Comparison of ENCODE assay signal across 10 mouse cellular contexts in the genomic region with DNA sequence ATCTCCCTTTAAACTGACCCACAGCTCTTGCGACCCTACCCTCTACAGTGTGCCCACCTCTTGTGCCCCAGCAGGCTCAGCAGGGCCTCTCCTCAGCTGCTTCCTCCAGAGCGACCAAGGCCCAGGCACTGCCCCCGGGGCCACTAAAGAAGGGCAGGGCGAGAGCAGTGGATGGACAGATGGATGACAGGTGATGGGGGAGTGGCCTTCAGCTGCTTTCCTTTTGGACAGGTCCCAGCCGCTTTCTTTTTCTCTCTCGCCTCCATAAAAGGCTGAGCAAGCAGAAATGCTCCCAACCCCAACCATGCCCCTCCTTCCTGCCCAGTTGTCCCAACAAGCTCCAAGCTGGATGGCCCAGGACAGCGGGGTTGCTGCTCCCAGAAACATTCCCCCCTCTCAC. TPM values are rescaled to one million over a fixed set of nuclear protein-coding genes. Genes with fewer than 3 reads are reported as not detected.
A peak's percentile ranks its signal among the peaks of the same experiment; 100 is the strongest.
DNase-seq lines count a peak whose midpoint lies in the region; ATAC-seq and TF ChIP-seq lines count a peak whose summit lies in the region.
"Had no signal": no experiment of that assay in that cellular context is flagged by ENCODE, and none has a peak within 500 bp of the region (broad histone marks: within the 10 kb centered on the region; RNA-seq: fewer than 3 reads in every experiment).

No protein-coding gene starts in this region.

- H3K4me2 ChIP-seq in forebrain, embryonic 13.5 days = peak overlapping the region; percentile 92
- peak overlapping the region; percentile 82 for H3K4me2 ChIP-seq in midbrain, embryonic 14.5 days (ENCODE audit: low read length)
- H3K4me2 ChIP-seq: liver, embryonic 11.5 days had no signal

- H3K9ac ChIP-seq in forebrain, embryonic 13.5 days = peak overlapping the region; percentile 54
- peak overlapping the region; percentile 47; the same call in 1 of the 2 replicates for H3K9ac ChIP-seq in midbrain, embryonic 14.5 days (replicated peaks; ENCODE audit: low read length)
- H3K9ac ChIP-seq: embryonic facial prominence, embryonic 15.5 days had no signal

- H3K4me3 ChIP-seq in gastrocnemius, adult 2 months = peak overlapping the region; percentile 41
- peak overlapping the region; percentile 14; the same call in 1 of the 2 replicates for H3K4me3 ChIP-seq in forebrain, embryonic 13.5 days
- H3K4me3 ChIP-seq in midbrain, embryonic 14.5 days (replicated peaks; ENCODE audit: low read depth, low read length) = peak overlapping the region; percentile 58; the same call in 1 of the 2 replicates
- H3K4me3 ChIP-seq: embryonic facial prominence, embryonic 15.5 days had no signal

- H3K27ac ChIP-seq in gastrocnemius, adult 2 months = no peak overlapping the region
- no peak overlapping the region for H3K27ac ChIP-seq in forebrain, embryonic 13.5 days
- H3K27ac ChIP-seq in midbrain, embryonic 14.5 days (replicated peaks; ENCODE audit: low read depth, low read length) = peak overlapping the region; percentile 37; the same call in 1 of the 2 replicates
- H3K27ac ChIP-seq: embryonic facial prominence, embryonic 15.5 days had no signal

- intact Hi-C loops in gastrocnemius, adult 2 months (cut with DNase I) = loop anchor here (10.0 kb wide), 2 partner anchors 159 to 171 kb away; no protein-coding TSS in a partner anchor
- intact Hi-C loops in gastrocnemius, postnatal 36 days (cut with DNase I) = no loop called here

- TF ChIP-seq CTCF in gastrocnemius, adult 2 months (IDR thresholded peaks at IDR 0.05) = no peak

- no peaks in the 10 kb centered on the region for H3K36me3 ChIP-seq in forebrain, embryonic 13.5 days (ENCODE audit: poor library complexity, severe bottlenecking)
- H3K36me3 ChIP-seq in midbrain, embryonic 14.5 days (ENCODE audit: control insufficient read depth, insufficient read depth, low read length) = no peaks in the 10 kb centered on the region
- H3K36me3 ChIP-seq: embryonic facial prominence, embryonic 15.5 days had no signal

- H3K27me3 ChIP-seq in forebrain, embryonic 13.5 days = peaks cover 57% of the 10 kb centered on the region
- no peaks in the 10 kb centered on the region for H3K27me3 ChIP-seq in midbrain, embryonic 14.5 days (ENCODE audit: control insufficient read depth, insufficient read depth, low read length)

- H3K9me3 ChIP-seq in forebrain, embryonic 13.5 days (replicated peaks) = no peaks in the 10 kb centered on the region
- H3K9me3 ChIP-seq in midbrain, embryonic 14.5 days (ENCODE audit: control insufficient read depth, low read length) = no peaks in the 10 kb centered on the region
- H3K9me3 ChIP-seq: embryonic facial prominence, embryonic 15.5 days had no signal

- peak; percentile 30 for DNase-seq in gastrocnemius, adult 2 months
- DNase-seq in gastrocnemius, postnatal 36 days = no peak
- DNase-seq in kidney, adult 9 months = peak; percentile 47
- no peak for DNase-seq in midbrain, embryonic 14.5 days
- DNase-seq in Muller cell, postnatal 12 days (ENCODE audit: inconsistent ontology term) = no peak
- no peak for DNase-seq in right cerebral cortex, adult 2 months (ENCODE audit: low spot score in 2 of 2)
- no peak for DNase-seq in MN1 (ENCODE audit: low spot score)

- no peak for ATAC-seq in forebrain, embryonic 13.5 days
- ATAC-seq in midbrain, embryonic 14.5 days (ENCODE audit: low FRiP score, low TSS enrichment) = no peak

- WGBS in forebrain, embryonic 13.5 days = 33% methylated on average over 7 of the region's 7 CpGs
- WGBS in midbrain, embryonic 14.5 days = 33% methylated on average over 7 of the region's 7 CpGs

- H3K4me1 ChIP-seq in forebrain, embryonic 13.5 days = peaks cover 70% of the 10 kb centered on the region
- peaks cover 51% of the 10 kb centered on the region for H3K4me1 ChIP-seq in midbrain, embryonic 14.5 days (ENCODE audit: control insufficient read depth, insufficient read depth, low read length)

RNA-seq across cellular contexts. Expression of a gene that starts 2.7 kb away (rescaled TPM):
- under 1 TPM; 0.23 to 0.56 TPM for total RNA-seq in gastrocnemius, adult 2 months (2021)
- total RNA-seq in gastrocnemius, postnatal 36 days (2021) = under 1 TPM; 0.43 to 0.74 TPM
- 6.1 TPM in 2 replicates for polyA plus RNA-seq in forebrain, embryonic 13.5 days (2015; fragmentation: Nextera tagmentation; extraction: Ambion mirVana)
- polyA plus RNA-seq in midbrain, embryonic 14.5 days (2014; fragmentation: Nextera tagmentation; extraction: Ambion mirVana) = 16.4 and 18.0 TPM in 2 replicates

Comparison
In these comparisons a context has a peak if more than half of its experiments do, and no peak if none do; other contexts are left out.
1. DNase-seq: peak in gastrocnemius, adult 2 months (single experiment) and kidney, adult 9 months (single experiment); none in gastrocnemius, postnatal 36 days (0 of 2), midbrain, embryonic 14.5 days (single experiment), Muller cell, postnatal 12 days (single experiment), right cerebral cortex, adult 2 months (0 of 2) and MN1 (single experiment).
2. Peak in every context shown above with its lines, with median percentiles within 50 percentile points of each other: H3K4me3 ChIP-seq.